Mouse (Mus musculus): Measurements from ENCODE around the gene Zfp651.

Gene Zfp651

DNA sequence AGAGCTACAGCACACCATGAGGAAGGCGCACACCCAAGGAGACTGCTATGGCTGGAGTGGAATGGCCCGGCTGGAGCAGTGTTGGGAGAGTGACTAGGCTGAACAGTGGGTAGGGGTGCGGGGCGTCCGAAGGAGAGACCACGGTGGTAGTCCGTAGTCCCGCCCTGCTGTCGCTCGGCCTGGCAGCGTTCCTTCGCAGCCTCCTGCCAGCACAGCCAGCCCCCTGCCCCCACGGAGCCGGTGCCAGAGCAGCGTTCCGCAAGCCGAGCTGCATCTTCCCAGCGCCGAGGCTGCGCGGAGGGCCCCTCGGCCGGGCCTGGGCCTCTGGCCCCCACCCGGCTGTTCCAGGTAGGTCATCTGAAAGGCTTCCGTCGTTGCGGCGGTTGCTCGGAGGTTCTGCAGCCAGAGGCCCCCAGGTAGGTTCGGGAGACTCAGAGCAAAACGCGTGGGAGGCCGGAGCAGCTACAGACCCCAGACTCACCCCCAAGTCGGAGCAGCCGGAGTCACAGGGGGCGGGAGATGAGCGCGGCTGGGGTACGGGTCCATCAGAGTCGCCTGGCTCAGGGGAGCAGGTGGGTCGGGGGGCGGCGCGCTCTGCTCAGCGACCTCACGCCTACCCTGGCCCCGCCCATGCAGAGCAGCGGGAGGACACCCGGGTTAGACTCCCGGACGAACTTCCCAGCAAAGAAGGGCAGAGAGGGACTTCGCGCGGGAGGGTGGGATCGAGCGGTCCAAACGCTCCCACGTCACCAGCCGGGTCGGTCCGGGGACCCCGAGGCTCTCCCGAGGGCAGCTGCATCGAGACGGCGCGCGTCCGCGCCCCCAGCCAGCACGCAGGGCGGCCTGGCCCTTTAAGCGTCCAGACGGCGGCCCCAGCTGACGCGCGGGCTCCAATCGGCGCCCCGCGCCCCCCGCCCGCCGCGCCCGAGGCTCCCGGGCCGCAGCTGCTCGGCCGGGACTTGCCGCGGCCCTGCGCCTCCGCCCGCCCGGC, at the start of gene Zfp651:
TSS of gene Zfp651 (plus strand) at position 240 of the 991 bp plus-strand sequence.
- DNase-seq (ENCODE audit: low spot score in 2 of 2), result peak; percentile 78 to 79

DNA sequence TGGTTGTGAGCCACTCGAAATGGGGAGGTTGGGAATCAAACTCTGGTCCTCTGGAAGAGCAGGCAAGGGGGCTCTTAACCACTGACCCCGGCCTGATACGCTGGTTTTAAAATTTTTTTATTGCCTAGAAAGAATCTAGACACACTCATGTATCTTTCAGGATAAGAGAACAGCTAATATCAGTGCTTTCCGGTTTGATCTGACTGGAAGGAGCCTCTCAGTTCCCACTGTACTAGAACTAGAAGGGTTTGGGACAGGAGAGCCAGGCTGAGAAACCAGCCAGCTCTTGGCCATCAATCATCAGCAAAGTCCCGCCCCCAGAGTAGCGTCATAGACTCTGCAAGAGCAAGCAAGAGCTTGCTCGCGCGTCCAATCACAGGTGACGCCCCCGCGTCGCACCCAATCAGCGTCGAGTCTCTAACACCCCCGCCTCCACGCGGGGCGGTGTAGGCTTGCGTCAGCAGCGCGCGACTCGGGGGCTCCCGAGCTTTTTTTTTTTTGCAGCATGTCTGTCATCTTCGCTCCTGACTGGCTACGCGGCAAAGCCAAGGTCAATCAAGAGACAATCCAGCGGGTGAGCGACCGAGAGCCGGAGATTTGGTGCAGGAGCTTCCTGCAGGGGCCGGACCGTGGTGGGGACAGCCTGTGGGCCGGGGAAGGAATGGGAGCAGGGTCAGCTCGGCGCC, 49.1 kb upstream of the Zfp651 start, which contains the start of gene Ss18l2:
TSS of gene Ss18l2 (plus strand) at position 432 of the 686 bp plus-strand sequence.
- peak; percentile 93 to 98 for DNase-seq (ENCODE audit: low spot score in 2 of 2)

DNA sequence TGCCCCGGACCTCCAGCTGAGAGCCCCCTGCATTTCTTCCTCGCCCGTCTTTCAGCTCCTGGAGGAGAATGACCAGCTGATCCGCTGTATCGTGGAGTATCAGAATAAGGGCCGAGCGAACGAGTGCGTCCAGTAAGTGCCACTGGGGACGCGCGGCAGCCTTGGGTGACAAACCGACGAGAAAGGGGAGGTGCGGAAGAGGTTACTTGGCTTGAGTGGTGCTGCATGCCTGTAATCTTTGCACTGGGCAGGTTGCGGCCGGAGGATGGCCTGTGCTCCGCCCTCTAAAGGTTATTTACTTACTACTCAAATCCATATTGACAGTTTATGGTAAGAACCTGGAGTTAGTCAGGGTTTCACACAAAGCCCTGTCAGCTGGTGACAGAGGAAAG, 48.5 kb upstream of the Zfp651 start:
- DNase-seq (ENCODE audit: low spot score in 2 of 2), result no peak

DNA sequence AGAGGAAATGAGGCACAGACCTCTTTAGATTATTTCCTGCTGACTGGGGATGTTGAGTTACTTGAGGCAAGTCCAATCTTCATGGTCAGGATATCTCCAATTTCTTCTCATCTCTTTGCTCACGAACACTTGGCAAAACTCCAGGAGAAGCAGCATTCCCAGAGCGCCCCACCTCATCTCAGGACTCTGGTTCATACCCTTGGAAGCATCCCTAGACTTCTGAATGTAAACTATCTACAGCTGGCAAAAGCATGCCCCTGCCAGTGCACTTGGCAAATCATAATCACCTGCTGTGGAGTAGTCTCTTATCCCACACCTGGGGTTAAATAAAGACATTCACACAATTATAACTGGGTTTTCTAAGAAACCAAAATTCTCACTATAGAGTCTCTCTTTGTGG, 42.1 kb upstream of the Zfp651 start:
- no peak for DNase-seq (ENCODE audit: low spot score in 2 of 2)

DNA sequence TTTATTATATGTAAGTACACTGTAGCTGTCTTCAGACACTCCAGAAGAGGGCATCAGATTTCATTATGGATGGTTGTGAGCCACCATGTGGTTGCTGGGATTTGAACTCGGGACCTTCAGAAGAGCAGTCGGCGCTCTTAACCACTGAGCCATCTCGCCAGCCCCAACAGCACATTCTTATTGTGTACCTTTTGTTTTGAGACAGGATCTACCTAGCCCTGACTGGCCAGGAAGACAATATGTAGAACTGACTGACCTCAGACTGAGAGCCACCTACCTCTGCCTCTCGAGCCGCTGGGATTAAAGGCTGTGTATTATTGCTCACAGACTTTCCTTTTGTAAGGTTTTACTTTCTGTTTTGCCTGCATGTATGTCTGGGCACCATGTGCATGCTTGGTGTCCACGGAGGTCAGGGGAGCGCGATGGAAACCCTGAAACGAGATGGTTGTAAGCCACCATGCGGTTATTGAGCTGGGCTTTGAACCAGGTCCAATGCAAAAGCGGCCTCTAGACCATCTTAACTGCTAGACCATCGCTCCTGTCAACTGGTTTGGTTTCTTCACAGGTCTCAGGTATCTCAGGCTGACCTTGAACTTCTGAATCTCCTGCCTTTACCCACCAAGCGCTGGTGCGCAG, 40.9 kb upstream of the Zfp651 start:
- no peak for DNase-seq (ENCODE audit: low spot score in 2 of 2)

DNA sequence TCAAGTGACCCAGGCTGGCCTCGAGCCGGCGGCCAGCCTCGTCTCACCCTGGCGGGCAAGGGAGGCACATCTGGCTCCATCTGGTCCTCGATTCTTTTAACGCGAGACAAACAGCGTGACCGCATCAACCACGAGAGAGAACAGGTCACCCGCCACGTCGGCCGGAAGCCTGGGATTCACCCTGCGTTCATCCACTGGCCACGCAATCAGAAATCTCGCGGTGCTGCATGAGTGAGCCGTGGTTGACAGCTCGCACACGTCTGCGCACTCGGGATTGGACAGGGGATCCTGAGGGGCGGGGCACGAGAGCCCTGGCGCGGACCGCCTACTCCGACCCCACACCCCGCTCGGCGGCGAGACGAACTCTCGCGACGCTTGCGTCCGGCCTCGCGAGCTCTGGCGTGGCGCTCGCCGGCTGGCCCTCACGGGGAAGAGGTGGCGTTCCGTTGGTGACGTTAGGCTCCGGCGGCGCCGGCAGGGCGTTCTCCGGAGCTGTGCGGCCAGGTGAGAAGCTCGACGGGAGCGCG, 40.3 kb upstream of the Zfp651 start, which contains the start of gene Nktr:
TSS of gene Nktr (plus strand) at position 378 of the 527 bp plus-strand sequence.
- peak; percentile 95 to 98 for DNase-seq (ENCODE audit: low spot score in 2 of 2)

DNA sequence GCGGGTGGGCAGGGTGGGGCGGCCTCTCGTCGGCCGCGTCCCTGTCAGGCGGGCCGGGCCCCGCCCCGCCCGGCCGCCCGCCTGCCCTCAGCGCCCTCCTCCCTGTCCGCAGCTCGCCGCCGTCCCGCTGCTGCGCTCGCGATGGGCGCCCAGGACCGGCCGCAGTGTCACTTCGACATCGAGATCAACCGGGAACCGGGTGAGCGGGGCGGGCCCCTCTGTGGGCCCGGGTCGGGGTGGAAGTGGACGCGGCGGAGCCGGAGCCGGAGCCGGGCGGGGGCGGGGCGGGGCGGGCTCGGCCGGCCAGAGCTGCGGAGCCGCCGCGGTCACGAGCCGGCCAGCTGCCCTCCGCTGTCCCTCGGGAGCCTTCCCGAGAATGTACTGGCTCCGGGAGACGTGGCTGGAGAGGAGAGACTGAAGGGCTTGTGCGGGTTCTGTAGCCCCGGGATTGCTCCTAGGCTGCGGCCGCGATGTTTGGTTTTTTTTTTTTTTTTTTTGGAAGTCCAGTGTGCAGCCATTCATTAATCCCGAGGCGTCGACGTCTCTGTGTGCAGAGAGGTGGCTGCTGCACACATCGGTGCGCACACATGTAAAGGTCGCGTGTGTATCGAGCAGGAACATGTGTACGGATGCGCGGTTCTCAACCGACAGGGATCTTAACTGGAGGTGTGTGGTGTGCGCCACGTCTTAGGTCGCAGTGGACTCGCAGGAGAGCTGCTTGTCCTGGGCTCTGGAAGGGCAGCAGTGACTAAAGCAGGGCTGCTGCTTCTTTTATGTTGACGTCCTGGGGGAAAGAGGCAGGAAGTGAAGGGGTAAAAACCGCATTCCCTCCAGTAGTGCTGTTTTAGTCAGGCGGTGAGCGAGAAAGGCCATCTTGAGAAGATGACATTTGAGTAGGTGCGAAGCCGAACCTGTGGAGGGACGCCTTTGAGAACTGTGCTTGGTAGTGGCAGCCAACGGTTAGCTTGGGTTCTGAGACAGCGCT, 39.5 kb upstream of the Zfp651 start:
- peak in 1 of 2 experiments; percentile 21 for DNase-seq (ENCODE audit: low spot score in 2 of 2)

DNA sequence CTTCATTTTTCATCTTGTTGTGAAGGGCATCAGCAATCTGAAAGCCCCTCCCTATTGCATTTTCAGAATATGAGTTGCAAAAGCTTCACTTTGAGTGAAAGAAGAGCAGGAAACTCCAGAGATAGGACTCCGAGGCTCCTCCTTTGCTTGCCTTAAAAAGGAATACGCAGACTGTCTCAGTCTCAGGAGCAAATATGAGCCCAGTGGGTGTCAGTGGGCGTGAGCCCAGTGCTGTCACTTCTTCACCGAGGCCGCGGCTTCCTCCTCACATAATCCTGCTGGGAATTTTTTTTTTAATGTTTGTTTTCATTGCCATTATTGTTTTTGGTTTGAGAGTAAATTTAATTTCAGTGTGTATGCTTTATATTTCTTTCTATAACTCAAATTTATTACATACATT, 18.6 kb upstream of the Zfp651 start:
- DNase-seq (ENCODE audit: low spot score in 2 of 2), result no peak

DNA sequence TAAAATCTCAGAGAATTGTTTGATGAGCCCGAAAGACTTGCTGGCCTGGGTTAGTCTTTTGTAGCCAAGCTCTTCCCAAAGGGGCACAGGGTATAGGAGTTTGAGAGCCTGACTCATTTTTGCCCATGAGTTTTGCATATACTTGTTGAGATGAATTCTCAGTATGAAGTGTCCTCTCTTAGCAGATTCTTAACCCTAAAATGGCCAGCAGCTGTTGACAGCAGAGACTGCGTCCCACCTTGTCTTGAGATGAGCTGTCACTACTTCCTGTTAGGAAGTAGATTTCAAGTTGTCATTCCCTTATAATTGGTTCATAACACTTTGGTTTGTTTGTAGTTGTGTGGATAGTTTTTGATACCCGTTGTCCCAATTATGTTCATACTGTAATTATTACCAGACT, 18.0 kb upstream of the Zfp651 start:
- no peak for DNase-seq (ENCODE audit: low spot score in 2 of 2)

DNA sequence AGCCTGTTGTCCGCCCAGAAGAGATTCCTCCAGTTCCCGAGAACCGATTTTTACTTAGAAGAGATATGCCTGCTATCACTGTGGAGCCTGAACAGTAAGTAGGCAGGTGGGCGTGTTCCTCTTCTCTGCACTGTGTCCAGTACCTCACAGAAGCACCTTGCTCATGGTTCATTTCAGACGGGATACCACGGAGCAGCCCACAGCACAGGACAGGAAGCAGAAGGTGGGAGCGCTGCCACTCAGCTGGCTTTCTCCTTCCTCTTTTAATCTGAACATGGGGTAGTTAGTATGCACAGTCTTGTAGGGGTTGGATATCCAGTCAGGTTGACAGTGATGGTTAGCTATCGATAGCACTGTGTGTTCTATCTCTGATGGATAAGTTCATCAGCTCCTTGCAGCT, 15.1 kb upstream of the Zfp651 start:
- DNase-seq (ENCODE audit: low spot score in 2 of 2), result no peak

DNA sequence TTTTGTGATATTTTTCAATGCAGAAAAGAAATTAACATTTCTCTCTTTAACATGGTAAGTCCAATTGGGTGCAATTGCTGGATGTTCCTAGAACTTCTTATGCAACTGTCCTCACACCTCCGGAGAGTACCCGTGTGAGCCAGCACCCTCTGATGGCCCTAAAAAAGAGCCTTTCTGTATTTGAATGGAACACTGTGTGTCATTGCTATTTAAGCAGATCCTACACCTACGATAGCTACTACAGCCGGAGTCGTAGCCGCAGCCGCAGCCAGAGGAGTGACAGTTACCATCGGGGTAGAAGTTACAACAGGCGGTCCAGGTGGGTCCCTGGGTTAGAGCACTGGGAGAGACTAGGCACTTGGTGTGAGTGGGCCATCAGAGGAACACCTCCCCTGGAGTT, 6.4 kb upstream of the Zfp651 start:
- DNase-seq (ENCODE audit: low spot score in 2 of 2), result no peak

DNA sequence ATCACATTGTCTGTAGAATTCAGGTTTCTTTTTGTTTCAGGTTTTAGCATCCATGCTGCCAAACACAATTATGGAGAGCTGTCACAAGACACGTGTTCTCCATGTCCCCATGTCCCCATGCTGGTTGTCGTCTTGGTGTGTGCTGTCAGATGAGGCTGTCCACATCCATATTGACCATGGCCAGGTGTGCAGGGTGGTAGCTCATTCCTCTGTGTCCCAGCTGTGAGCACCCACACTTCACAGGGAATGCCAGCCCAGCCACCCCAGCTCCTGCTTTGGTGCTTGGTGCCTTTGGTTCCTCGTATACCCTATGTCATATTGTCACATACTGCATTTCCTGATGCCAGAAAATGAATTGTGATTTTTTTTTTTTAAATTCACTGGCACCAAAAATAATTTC, 4.5 kb upstream of the Zfp651 start:
- DNase-seq (ENCODE audit: low spot score in 2 of 2), result no peak

DNA sequence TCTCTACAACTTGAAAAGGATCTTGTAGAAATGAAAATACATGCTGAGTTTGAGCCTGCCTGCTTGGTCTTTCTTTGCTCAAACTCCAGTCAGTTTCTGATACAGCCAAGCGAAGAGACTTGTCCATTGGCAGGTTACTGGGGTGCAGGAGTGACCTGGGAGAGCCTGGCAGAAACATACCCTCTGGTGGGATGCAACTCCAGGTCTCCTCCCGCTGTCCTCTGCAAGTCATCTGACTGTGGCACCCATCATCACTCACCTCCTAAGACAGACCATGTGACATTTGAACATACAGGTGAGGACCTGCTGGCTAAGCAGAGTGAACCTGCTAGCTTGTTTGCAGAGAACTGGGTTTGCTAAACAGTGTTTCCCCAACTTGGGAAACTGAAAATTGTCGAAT, 2.3 kb upstream of the Zfp651 start:
- DNase-seq (ENCODE audit: low spot score in 2 of 2), result no peak

DNA sequence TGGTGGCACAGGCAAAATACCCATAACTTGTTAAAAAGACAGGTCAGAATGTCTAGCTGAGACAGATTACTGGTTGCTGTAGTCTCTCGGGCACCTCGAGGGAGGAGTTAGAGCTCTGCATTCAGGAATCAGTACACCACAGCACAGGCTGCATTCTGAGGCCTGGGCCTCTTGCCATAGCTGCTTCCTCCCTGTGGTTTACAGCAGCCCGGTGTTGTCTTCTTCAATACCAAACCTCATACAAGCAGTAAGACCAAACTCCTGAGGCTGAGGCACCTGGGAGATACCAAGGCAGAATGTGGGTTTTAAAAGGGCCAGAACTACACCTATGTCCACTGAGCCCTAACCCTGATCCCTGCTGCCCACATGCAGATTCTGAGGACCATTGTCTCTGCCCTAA, 1.7 kb upstream of the Zfp651 start:
- no peak for DNase-seq (ENCODE audit: low spot score in 2 of 2)

DNA sequence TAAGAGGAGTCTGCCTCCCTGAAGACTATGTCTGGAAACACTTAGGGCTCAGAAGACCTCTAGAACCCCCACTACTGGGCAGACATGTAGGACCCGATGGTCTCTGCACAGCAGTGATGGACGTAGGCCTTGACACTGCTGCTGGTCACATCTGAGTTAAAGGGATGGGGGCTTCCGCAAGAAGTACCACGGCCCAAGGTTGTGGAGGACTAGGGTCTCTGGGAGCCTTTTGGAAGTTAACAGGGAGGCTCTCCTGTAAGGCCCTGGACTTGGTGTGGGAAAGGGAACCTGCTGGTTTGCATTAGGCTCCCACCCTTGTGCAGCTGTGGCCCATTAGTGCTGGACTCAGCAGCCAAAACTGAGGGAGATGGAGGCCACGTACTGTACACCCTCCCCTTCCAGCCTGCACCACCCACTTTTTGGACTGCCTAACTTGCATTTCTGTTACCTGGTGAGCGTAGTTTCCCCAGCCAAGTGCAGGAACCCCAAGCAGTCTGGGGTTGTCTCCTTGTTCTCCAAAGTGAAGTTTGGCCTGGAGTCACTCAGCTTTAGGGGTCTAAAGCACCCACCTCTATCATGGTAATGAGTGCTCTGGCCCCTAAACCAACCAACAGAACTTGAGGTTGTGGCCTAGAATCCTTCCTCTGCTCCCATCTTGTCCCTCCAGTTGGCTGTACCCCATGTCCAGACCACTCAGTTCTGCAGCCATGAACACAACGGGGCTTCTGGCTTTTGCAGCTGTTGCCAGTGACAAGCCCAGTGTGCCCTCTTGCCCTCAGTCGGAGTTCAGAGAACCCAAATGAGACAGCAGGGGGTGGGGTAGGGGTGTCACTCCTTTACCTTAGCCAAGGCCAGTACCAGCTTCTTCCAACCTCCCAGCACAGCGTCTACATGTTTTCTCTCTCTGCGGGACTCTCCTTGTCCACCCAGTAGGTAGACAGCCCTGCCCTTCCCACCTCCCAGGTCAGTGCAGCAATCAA, 1.0 kb upstream of the Zfp651 start:
- no peak for DNase-seq (ENCODE audit: low spot score in 2 of 2)

DNA sequence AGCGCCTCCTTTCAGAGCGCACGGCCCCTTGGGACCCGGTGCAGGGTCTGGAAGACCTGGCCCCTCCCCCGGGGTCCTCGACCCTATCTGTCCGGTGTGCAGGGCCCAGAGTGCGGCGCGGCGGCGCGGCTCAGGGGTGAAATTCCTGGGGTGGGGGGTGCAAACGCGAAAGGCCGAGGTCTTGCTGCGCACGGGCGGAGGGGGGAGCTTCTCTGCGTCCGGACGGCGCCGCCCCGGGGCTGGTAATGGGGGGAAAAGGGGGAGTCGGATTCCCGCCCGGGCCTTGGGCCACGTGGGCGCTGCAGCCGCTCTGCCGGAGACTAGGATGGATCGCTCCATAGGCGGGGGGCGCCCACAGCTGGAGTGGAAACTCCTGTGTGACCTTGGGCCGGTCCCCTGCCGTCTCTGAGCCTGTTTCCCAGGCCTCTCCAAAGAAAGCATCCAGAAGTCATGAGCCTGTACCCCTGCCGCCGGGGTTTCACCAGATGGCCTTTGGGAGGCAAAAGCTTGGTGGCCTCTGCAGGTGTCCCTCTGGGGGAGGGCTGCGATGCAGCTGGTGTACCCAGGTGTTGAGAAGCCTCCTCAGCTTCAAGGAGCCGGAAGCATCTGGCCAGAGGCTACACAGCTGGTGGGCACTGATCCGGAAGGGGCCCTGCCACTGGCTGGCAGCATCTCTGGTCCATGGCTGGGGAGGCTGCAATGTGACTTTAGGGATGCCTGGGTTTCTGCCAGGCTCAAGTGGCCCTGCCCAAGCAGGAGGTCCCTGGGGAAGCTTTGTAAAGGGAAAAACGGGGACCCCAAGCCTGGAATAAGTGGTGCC, 1.4 kb downstream of the Zfp651 start:
- peak; percentile 47 to 56 for DNase-seq (ENCODE audit: low spot score in 2 of 2)

DNA sequence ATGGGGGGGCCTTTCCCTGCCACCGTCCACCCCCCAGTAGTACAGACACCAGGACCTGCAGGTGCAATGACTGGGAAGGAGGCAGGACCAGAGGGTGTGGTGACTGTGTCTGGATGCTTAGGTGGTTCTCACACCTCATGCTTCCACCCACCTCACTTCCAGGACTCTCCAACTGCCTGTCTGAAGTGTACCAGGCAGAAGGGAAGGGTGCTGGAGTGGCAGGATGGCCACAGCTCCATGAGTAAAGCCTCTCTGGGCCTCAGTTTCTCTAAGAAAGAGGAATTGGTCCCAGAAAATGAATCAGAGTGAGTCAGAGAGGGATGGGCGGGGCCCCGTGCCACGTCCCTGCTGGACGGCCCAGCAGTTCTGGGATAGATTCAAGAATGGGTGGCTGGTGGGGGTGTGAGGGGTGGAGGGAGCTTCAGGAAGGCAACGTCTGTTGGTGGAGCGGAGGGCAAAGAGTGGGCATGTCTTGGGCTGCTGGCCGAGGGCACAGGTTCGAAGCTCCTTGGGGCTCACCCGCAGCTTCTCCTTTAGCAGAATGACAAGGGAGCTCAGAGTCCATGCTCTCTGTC, 2.0 kb downstream of the Zfp651 start:
- DNase-seq (ENCODE audit: low spot score in 2 of 2), result no peak

DNA sequence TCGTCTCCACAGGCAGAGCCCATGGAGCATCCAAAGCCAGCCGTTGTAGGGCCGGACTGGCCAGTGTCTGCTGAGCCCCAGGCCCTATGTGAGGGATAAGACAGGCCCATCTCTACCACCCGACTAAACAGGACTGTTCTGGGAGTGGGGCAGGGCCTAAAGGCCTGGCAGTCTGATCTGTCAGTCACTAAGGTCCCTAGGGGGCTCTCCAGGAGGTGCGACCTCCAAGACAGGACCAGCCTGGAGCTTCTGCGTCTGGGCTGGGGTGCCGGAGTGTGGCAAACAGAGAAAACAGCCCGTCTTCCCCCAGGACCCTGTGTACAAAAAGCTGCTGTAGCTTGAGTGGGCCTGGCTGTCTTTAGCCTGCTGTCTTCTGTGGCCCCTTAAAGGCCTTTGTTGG, 2.7 kb downstream of the Zfp651 start:
- DNase-seq (ENCODE audit: low spot score in 2 of 2), result no peak

Measured in frontal cortex, postnatal 36 days (tissue).